Mouse (Mus musculus): Measurements from ENCODE around the gene Pltp. TPM values are rescaled to one million over a fixed set of nuclear protein-coding genes. Genes with fewer than 3 reads are reported as not detected.

The Pltp gene
- polyA plus RNA-seq, 1 experiment from 2014 or later, result 77.0 TPM

DNA sequence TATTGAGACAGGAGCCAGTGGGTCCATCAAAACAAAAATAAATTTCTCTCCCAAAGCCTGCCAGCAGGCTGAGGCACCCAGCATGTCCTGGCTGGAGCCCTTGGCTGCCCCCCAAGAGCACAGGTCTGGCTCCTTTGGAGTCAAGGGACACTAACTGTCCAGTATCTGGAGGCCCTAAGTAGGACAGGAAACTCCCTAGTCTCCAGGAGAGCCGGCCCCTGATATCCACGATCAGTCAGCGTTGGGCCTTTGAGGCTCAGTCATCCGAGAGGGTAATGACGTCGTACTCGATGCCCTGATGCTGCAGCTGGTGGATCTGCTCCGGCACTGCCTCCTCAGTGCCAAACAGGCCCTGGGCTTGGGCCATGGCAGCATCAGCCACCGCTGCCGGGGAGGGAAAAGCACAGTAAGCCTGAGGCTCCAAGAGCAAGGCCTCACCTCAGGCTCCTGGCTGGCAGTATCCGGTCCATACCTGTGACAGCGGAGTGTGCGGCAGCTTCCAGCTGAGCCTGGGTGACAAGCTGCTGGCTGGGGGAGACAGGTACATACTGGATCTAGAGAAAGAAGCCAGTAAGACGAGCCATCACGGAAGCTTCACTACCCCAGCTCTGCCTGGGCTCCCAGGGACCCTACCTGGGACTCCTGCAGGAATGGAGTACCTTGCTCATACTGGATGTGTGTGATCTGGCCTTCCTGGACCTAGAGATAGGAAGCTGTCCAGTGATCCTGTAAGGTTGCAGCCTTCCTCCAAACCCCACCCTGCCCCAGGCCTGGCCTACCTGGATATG is 34.6 kb upstream of the Pltp start:
- Histone ChIP-seq H3K4me3 (replicated peaks) (no peak overlapping the region), H3K27me3 (no peaks in the 10 kb centered on the region), H3K36me3 (peaks cover 100% of the 10 kb centered on the region), H3K27ac (replicated peaks) (no peak overlapping the region), H3K9me3 (replicated peaks) (no peaks in the 10 kb centered on the region), H3K9ac (no peak overlapping the region), H3K4me1 (no peaks in the 10 kb centered on the region), H3K4me2 (replicated peaks) (no peak overlapping the region)
- no peak for ATAC-seq (ENCODE audit: insufficient number of reproducible peaks, low FRiP score, low TSS enrichment, low read depth)
- 87% methylated on average over 15 of the region's 15 CpGs for WGBS

DNA sequence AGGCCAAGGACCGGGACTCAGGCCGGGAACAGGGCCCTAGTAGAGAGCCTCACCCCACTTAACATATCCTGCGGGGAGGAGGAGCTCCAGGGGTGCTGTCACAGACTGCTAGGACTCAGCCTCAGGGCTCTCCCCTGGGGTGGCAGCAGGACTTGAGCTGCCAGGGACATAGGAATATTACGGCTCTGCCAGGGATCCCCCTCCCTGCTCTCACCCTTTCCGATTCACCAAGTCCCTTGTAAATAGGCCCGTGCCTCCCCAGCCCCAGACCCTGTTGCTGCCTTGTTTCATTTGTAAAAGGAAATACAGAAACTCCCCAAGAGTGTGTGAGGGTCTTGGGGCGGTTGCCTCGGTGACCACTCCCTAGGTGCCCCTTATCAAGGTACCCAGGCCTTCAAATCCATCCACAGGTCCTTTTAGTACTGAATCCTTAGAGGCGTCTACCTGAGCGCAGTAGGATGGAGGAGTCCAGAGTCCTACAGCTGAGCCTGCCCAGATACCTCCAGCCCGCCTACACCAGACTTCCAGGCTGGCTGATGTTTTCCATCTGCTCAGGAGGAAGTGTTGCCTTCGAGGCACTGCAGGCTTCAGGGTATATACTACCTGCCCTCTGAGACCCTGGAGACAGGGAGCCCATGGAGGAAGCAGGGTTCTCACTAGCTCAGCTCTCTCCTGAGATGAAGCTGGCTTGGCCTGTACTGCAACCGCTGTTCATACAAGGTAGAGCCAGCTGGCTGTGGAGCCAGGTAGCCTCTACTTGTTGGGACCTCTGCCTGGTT is 33.7 kb upstream of the Pltp start:
- Histone ChIP-seq H3K27me3 (no peaks in the 10 kb centered on the region), H3K9ac (no peak overlapping the region)
- WGBS, result 84% methylated on average over 13 of the region's 13 CpGs

DNA sequence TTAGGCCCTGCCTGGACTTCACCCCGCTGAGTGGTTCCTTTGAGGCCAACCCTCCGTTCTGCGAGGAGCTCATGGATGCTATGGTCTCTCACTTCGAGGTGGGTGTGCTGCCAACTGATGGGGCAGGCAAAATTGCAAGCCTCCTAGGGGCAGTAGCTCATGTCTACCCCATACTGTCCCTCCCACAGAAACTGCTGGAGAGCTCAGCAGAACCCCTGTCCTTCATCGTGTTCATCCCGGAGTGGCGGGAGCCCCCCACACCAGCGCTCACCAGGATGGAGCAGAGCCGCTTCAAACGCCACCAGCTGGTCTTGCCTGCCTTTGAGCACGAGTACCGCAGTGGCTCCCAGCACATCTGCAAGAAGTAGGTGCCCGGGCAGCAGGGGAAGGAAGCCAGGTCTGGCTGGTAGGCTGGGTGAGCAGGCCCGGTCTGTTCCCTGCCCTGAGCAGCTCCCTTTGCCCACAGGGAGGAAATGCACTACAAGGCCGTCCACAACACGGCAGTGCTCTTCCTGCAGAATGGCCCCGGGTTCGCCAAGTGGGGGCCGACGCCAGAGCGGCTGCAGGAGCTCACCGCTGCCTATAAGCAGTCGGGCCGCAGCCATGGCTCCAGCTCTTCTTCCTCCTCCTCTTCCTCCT is 33.0 kb upstream of the Pltp start:
- no peaks in the 10 kb centered on the region for H3K9me3 ChIP-seq (replicated peaks)
- no peak overlapping the region for H3K4me3 ChIP-seq (replicated peaks)
- WGBS, result 89% methylated on average over 24 of the region's 24 CpGs
- no peaks in the 10 kb centered on the region for H3K27me3 ChIP-seq
- H3K4me1 ChIP-seq, result peaks cover 6% of the 10 kb centered on the region; the same call in 1 of the 2 replicates
- H3K27ac ChIP-seq (replicated peaks), result no peak overlapping the region
- H3K36me3 ChIP-seq, result peaks cover 100% of the 10 kb centered on the region
- H3K4me2 ChIP-seq (replicated peaks), result no peak overlapping the region
- H3K9ac ChIP-seq, result no peak overlapping the region
- ATAC-seq (ENCODE audit: insufficient number of reproducible peaks, low FRiP score, low TSS enrichment, low read depth), result no peak

More for the DNA sequence above, 33.7 kb upstream of the Pltp start:
- Histone ChIP-seq H3K36me3 (peaks cover 100% of the 10 kb centered on the region), H3K4me2 (replicated peaks) (no peak overlapping the region), H3K4me1 (no peaks in the 10 kb centered on the region; the same call in 1 of the 2 replicates), H3K4me3 (replicated peaks) (no peak overlapping the region), H3K9me3 (replicated peaks) (no peaks in the 10 kb centered on the region), H3K27ac (replicated peaks) (no peak overlapping the region)
- no peak for ATAC-seq (ENCODE audit: insufficient number of reproducible peaks, low FRiP score, low TSS enrichment, low read depth)

DNA sequence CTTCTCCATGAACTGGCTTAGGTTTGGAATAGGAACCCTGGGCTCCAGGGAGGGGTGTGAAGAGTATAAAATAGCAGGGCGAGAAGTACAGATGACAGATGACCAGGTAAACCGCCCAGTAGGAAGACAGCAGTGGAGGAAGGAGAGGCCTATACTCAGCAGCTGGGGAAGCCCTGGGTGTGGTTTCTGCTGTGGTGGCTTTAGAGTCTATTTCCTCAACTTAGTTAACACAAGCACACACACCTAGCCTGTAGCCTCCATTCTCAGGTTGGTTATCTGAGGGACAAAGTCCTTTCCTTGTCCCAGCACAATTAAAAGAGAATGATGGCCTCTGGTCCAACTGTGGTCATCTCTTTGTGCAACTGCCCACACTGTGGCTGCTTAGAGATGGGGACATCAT is 32.4 kb upstream of the Pltp start:
- Histone ChIP-seq H3K4me3 (replicated peaks) (no peak overlapping the region), H3K4me1 (peaks cover 8% of the 10 kb centered on the region; the same call in 1 of the 2 replicates), H3K27me3 (no peaks in the 10 kb centered on the region), H3K27ac (replicated peaks) (no peak overlapping the region), H3K4me2 (replicated peaks) (no peak overlapping the region), H3K36me3 (peaks cover 100% of the 10 kb centered on the region), H3K9me3 (replicated peaks) (no peaks in the 10 kb centered on the region), H3K9ac (no peak overlapping the region)
- WGBS, result 89% methylated on average over 2 of the region's 2 CpGs
- no peak for ATAC-seq (ENCODE audit: insufficient number of reproducible peaks, low FRiP score, low TSS enrichment, low read depth)

DNA sequence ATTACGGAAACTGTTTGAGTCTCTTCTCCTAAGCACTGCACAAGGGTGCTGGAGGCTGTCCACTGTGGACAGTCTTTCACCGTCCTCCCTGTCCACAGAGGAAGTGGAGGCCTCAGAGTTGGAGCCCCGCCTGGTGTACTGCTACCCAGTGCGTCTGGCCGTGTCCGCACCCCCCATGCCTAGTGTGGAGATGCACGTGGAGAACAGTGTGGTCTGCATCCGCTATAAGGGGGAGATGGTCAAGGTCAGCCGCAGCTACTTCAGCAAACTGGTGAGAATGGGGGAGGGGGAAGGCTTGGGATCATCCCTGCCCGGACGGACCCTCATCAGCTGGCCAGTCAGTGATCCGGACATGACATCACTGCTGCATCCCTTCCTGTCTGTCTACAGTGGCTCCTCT is 31.5 kb upstream of the Pltp start:
- ATAC-seq (ENCODE audit: insufficient number of reproducible peaks, low FRiP score, low TSS enrichment, low read depth), result no peak
- Histone ChIP-seq H3K4me1 (peaks cover 8% of the 10 kb centered on the region; the same call in 1 of the 2 replicates), H3K9me3 (replicated peaks) (no peaks in the 10 kb centered on the region), H3K4me3 (replicated peaks) (no peak overlapping the region), H3K36me3 (peaks cover 98% of the 10 kb centered on the region), H3K27me3 (no peaks in the 10 kb centered on the region), H3K9ac (no peak overlapping the region), H3K4me2 (replicated peaks) (no peak overlapping the region), H3K27ac (replicated peaks) (no peak overlapping the region)
- 83% methylated on average over 12 of the region's 12 CpGs for WGBS

DNA sequence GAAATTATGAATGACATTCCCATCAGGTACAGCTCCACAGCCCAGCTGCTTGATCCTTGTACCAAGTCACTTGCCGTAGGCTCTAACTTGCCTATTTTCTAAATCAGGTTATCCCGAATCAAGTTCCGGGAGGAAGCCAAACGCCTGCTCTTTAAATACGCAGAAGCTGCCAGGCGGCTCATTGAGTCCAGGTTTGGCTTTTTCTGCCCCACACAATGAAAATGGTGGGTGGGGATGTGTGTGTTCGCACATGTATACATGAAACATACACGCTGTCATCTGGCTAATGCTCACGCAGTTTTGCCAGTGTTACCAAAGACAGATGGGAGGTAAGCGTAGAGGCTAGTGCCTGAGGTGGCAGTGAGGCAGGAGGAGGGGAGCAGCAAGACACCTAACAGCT is 29.1 kb upstream of the Pltp start:
- peaks cover 84% of the 10 kb centered on the region for H3K36me3 ChIP-seq
- no peak overlapping the region for H3K4me2 ChIP-seq (replicated peaks)
- WGBS, result 90% methylated on average over 10 of the region's 10 CpGs
- H3K9me3 ChIP-seq (replicated peaks), result no peaks in the 10 kb centered on the region
- no peak overlapping the region for H3K9ac ChIP-seq
- ATAC-seq (ENCODE audit: insufficient number of reproducible peaks, low FRiP score, low TSS enrichment, low read depth), result no peak
- no peak overlapping the region for H3K27ac ChIP-seq (replicated peaks)
- no peaks in the 10 kb centered on the region for H3K27me3 ChIP-seq
- peaks cover 8% of the 10 kb centered on the region; the same call in 1 of the 2 replicates for H3K4me1 ChIP-seq
- H3K4me3 ChIP-seq (replicated peaks), result no peak overlapping the region

DNA sequence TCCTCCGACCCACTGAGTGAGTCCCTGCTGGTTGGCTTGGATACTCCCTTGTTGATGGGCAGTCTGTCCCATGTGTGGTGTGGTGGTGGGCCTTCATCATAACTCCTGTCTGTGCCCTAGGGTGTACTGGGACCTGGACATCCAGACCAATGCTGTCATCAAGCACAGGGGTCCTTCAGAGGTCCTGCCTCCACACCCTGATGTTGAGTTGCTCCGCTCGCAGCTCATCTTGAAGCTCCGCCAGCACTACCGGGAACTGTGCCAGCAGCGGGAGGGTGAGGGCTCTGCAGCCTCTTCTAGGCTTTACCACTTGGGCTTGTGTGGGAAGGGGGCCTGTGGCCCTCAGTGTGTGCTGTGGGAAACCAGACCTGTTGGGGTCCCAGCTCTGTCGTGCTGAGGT is 28.3 kb upstream of the Pltp start:
- 51% methylated on average over 7 of the region's 7 CpGs for WGBS
- peak overlapping the region; percentile 39 for H3K27ac ChIP-seq (replicated peaks)
- H3K4me3 ChIP-seq (replicated peaks), result no peak overlapping the region
- H3K9me3 ChIP-seq (replicated peaks), result no peaks in the 10 kb centered on the region
- no peak overlapping the region for H3K9ac ChIP-seq
- ATAC-seq (ENCODE audit: insufficient number of reproducible peaks, low FRiP score, low TSS enrichment, low read depth), result no peak
- H3K36me3 ChIP-seq, result peaks cover 75% of the 10 kb centered on the region
- H3K4me1 ChIP-seq, result peaks cover 11% of the 10 kb centered on the region
- no peaks in the 10 kb centered on the region for H3K27me3 ChIP-seq
- no peak overlapping the region for H3K4me2 ChIP-seq (replicated peaks)

DNA sequence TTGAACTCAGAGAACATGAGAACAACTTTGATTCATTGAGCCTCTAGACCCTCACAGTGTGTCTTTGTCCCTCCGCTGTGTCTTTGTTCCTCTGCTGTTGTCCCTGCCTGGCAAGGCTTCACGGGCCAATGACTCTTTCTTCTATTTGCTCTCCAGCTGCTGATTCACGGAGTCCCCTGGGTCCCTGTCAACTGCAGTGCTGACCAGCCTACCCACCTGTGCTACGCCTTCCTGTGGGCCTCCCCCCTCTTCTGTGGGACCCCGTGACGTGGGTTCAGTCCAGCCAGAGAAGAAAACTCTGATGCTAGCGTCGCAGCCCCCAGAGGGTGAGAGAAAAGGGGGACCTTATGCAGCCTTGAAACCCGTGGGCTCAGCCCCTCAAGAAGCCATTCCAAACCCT is 25.1 kb upstream of the Pltp start:
- Histone ChIP-seq H3K36me3 (peaks cover 44% of the 10 kb centered on the region), H3K27me3 (no peaks in the 10 kb centered on the region), H3K4me3 (replicated peaks) (no peak overlapping the region), H3K4me2 (replicated peaks) (no peak overlapping the region), H3K9me3 (replicated peaks) (no peaks in the 10 kb centered on the region), H3K4me1 (peaks cover 25% of the 10 kb centered on the region), H3K9ac (no peak overlapping the region), H3K27ac (replicated peaks) (no peak overlapping the region)
- 75% methylated on average over 9 of the region's 9 CpGs for WGBS
- no peak for ATAC-seq (ENCODE audit: insufficient number of reproducible peaks, low FRiP score, low TSS enrichment, low read depth)

DNA sequence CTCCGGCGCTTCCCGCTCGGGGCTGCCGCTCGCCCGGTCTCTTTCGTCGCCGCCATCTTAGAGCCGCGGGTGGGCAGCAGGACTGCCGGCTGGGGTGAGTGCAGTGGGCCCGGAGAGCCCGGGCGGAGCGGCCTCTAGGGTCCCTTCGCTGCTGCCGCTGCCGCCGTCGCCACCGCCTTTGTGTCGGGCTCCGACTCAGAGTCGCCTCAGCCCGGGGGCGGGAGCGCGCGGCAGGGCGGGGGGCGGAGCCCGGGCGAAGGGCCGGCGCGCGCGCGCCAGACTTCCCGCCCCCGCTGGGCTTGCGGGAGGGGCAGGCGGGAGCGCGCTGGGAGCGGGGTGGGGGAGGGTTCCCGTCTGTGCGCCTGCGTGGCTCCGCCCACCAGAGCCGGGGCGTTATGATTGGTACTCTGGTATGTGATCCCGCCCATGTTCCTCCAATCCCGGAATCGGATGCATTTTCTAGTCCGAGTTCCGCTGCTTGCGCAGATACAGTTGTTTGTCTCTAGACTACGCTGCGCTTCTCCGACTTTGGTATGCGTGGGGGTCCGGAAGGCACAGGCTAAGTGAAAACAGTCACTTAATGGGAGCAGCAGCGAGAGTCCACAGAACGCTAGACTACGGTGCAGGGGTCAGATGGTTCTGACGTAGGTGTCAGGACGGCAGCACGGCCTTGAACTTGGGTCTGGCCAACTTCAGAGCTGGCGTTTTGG is 22.2 kb upstream of the Pltp start:
- peak; percentile 89 for ATAC-seq (ENCODE audit: insufficient number of reproducible peaks, low FRiP score, low TSS enrichment, low read depth)
- H3K4me1 ChIP-seq, result peaks cover 25% of the 10 kb centered on the region

DNA sequence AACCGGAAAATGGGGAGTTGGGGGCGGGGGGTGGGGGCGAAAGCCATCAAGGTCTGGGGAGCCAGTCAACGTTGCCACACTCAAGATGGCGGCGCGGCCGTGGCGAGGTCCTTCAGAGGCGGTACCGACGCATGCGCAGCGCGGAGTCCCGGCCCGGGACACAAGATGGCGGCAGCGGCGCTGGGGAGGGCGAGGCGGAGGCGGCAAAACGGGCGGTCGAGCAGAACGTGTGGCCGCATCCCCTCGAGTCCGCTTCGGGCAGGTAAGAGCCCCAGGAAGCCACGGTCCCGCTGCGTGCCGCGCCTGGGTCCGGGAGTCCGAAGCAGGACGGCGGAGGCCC is 21.7 kb upstream of the Pltp start, which contains the start of gene Pcif1:
Pcif1 (plus strand) TSS at position 77 of the 340 bp plus-strand sequence.
- peaks cover 30% of the 10 kb centered on the region for H3K4me1 ChIP-seq
- no peaks in the 10 kb centered on the region for H3K9me3 ChIP-seq (replicated peaks)
- ATAC-seq (ENCODE audit: insufficient number of reproducible peaks, low FRiP score, low TSS enrichment, low read depth), result peak; percentile 86
- under 1% methylated on average over 40 of the region's 40 CpGs for WGBS
- peak within 1 kb of the TSS; percentile 95 for H3K4me3 ChIP-seq (replicated peaks)
- H3K36me3 ChIP-seq, result peaks cover 12% of the 10 kb centered on the region
- H3K27ac ChIP-seq (replicated peaks), result peak within 1 kb of the TSS; percentile 100
- H3K27me3 ChIP-seq, result no peaks in the 10 kb centered on the region
- peak within 1 kb of the TSS; percentile 100 for H3K9ac ChIP-seq
- peak within 1 kb of the TSS; percentile 90 for H3K4me2 ChIP-seq (replicated peaks)

More for the DNA sequence above, 22.2 kb upstream of the Pltp start:
- Histone ChIP-seq H3K27me3 (no peaks in the 10 kb centered on the region), H3K27ac (replicated peaks) (peak overlapping the region; percentile 100), H3K36me3 (peaks cover 15% of the 10 kb centered on the region), H3K4me3 (replicated peaks) (peak overlapping the region; percentile 95), H3K9me3 (replicated peaks) (no peaks in the 10 kb centered on the region), H3K9ac (peak overlapping the region; percentile 100), H3K4me2 (replicated peaks) (peak overlapping the region; percentile 90)
- WGBS, result under 1% methylated on average over 65 of the region's 72 CpGs
